Mouse (Mus musculus) left cerebral cortex, adult 11 months (tissue): Measurements from ENCODE around the gene Filip1l.
A peak's percentile ranks its signal among the peaks of the same experiment; 100 is the strongest.

Experiments
- DNase-seq: peaks from one replicate; pipeline ENCODE4 v3.0.0; 2022; ENCODE audit warnings: low spot score

The Filip1l gene

GRCm38 (mm10) chr16:57482911-57483310 is 130.0 kb downstream of the Filip1l start:
- no peak for DNase-seq

- no peak for DNase-seq
Observed at GRCm38 (mm10) chr16:57483503-57483902, 130.6 kb downstream of the Filip1l start.

DNA sequence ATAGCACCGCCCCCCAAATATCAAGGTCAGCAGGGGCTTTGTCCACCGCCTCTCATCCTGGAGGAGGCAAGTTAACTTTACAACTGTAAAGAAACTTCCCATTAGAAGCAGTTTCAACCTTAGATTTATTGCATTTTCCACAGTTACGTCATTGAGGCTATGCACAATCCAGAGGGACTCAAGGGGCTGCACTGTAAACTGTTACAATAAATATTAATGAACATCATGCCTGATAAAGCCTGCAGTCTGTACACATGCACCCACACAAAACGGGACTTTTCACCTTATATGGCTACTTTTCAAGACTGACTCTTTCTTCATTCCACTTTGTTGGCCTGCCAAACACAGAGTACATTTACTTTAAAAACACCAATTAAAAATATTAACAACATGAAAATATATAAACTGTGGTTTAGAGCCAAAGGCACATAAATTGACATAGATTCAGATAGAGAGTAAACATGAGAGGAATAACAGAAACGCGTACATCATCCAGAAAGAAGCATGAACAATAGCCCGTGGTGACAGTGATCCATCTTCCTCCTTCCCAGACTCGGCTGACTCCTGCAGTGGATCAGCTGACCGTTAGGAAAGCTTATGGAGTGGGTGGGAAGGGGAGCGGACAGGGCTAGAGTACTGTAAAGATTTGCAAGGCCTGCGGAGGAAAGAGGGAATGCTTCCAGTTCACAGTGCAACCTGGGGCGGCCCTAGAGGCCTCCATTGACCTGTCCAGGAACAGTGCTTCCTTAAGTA is 131.3 kb downstream of the Filip1l start:
- DNase-seq = no peak

- no peak for DNase-seq
Observed at GRCm38 (mm10) chr16:57485265-57485664, 132.4 kb downstream of the Filip1l start.

GRCm38 (mm10) chr16:57486266-57486665 is 133.4 kb downstream of the Filip1l start:
- no peak for DNase-seq

DNA sequence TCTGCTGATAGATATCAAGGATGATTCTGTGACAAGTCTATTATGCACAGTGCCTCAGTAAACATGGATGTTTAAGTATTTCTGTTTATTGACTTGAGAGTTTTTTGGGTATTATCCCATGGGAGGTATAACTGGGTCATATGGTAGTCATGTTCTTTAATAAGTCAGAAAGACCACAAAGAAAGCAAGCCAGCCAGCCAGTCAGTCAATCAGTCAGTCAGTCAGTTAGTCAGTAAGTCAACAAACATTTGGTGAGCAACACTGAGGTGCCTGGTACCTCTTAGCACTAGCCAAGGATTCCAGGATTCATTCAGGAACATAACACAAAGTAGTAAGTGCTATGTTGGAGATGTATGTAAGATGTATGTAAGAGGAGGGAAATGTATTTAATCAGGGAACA is 135.8 kb downstream of the Filip1l start:
- DNase-seq = no peak

GRCm38 (mm10) chr16:57490691-57491090 is 137.8 kb downstream of the Filip1l start:
- DNase-seq = no peak

DNA sequence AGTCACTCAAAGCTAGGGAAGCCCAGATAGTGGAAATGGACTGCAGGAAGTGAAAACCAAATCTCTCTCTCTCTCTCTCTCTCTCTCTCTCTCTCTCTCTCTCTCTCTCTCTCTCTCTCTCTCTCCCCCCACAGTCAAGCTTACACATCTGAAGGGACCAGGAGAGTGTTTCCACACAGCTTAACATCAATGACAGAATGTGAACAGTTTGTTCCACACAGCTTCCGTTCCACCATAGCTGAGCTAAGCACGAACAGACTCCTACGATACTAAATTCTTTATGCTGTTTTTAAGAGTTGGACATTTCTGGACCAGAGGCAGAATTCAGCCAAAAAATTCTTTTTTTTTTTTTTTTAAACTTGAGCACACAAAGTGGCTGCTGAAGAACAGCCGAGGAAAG is 139.0 kb downstream of the Filip1l start:
- DNase-seq = no peak

GRCm38 (mm10) chr16:57495476-57496203 is 142.7 kb downstream of the Filip1l start:
- DNase-seq = no peak

DNA sequence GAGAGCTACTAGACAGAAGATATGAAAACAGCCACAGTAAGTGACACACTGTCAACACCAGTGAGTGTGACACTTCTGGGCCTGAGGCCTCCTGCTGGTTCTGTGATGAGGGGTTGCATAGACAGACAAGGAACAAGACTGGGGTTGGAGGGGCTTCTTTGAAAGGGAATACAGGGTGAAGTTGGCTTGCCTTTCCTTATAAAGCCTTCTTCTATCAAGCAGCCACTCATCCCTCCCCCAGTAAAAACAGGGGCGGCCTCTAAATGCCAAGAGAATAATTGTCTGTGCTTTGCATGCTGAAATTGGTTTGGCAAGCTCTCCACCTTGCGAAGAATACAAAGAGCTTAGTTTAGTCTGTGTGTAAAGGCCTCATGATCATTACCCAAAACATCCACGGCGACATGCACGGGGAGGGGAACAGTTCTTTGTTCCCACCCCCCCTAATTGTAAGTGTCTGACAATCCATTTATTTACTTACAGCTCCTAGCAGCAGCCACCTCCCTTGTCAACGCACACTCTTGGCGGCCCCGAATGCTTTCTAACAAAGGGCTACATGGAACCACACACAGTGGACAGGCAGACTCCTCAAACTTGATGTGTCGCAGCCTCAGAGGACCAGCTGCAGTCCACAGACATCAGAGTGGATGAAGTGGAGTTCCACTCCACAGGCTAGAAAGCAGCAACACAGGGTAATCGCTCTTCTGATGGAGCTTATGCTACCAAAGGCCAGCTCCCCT is 143.7 kb downstream of the Filip1l start:
- DNase-seq = peak; percentile 16

DNA sequence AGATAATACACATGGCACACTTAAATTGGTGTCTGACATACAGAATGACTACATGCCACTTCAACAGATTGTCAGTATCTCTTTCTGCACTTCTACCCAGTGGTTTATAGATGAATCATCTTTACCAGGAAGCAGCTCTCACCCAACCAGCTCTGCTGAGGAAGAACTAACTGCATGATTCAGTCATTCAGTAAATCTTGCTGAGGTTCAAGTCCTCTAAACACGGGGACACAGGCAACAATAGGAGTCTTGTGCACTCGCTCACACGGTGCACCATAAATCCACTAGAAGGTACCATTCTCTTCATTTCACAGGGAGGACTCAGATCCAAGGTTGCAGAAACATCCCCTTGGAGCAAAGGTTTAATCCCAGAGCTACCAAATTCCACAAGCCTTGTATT is 148.0 kb downstream of the Filip1l start:
- no peak for DNase-seq

- DNase-seq = no peak
Observed at GRCm38 (mm10) chr16:57502230-57502629, 149.3 kb downstream of the Filip1l start.

DNA sequence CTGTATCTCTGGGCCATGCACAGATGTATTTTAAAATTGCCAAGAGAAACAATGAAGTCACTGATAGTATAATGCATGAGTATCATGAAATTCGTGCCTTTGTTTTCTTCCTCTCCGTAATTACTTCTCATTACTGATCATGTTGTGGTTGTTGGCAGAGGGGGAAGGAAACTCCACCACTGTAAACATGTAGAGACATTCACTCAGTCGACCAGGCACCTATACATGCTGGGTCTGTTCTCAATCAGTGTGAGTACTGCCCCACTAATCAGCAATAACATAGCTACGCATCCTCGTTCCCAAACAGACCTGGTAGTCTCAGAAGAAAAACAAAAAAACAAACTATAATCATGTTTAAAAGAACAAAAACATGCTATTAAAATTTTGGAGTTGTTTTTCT is 149.9 kb downstream of the Filip1l start:
- DNase-seq = no peak

DNA sequence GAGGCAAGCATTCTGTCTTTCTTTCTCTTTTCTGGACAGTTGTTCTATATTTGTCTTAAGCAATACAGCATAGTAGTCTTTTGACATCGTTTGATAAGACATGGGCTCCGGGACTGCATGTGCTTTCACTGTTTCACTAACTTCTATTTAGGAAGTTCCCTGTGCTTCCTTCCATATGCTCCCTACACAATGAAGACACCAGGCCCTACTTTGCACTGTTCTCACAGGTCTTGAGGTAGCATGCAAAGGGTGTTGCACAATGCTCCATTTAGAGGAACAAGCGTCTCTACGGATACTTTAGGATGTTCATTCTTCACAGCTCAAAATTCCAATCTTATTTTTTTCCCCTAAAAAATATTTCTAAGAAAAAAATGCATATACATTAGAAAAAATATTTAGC is 151.8 kb downstream of the Filip1l start:
- no peak for DNase-seq

DNA sequence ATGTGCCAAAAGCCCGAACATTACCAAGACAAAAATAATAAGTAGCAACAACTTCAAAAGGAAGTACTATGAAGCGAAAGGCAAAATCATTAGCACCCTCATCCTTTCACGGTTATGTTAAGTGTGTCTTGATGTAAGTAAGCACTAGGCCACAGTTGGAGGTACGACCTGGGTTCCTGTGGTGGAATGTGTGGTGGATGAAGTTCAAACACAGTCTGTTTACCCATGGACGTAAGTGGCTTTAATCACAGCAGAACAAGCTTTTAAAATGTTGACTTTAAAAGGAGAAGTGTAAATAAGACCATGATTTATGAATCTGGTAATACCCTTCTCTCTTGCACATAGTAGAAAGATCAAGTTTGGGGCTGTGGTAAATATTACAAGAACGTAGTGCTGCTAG is 153.2 kb downstream of the Filip1l start:
- DNase-seq = no peak

GRCm38 (mm10) chr16:57508351-57508750 is 155.5 kb downstream of the Filip1l start:
- no peak for DNase-seq

GRCm38 (mm10) chr16:57509099-57509498 is 156.2 kb downstream of the Filip1l start:
- no peak for DNase-seq

GRCm38 (mm10) chr16:57513562-57513961 is 160.7 kb downstream of the Filip1l start:
- no peak for DNase-seq

DNA sequence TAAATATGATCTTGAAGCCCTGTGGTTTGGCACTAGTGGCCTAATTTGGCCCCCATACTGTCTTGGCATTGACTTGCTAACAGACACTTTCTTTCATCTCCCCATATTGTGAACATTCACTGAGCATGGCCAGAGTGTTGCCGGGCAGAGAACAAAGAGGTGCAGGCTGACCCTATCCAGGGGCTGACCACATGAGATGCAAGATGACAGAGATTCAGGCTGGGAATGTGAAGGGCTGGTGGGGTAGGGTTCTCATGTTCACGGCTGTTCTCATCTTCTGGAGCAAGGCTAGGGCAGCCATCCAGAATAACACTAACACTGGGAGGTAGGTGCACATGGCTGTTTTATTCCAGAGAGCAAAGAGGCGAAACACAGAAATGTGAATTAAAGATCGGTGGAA is 161.5 kb downstream of the Filip1l start:
- no peak for DNase-seq

- DNase-seq = no peak
Observed at GRCm38 (mm10) chr16:57515636-57516035, 162.7 kb downstream of the Filip1l start.

GRCm38 (mm10) chr16:57525046-57525445 is 172.2 kb downstream of the Filip1l start:
- no peak for DNase-seq

GRCm38 (mm10) chr16:57525476-57525875 is 172.6 kb downstream of the Filip1l start:
- no peak for DNase-seq

DNA sequence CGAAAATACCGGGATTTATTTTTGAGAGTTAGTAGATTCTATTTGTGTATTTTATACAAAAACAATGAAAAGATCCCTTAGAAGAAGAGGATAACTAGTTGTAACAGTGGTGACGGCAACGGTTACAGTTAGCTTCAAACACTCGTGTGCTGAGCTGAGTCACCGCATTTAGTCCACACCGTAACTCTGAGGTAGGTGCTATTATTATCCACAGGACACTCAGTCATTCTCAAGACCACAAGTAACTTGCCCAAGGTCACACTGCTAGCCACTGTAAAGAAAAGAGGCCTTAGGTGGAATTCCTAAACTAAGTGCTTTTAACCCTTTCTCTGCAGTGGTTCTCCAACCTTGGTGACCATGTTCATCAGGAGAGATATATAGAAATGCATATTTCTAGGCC is 174.0 kb downstream of the Filip1l start:
- DNase-seq = no peak
